Mouse (Mus musculus) hindbrain, embryonic 16.5 days (tissue): ENCODE results near the gene Heg1. TPM values are rescaled to one million over a fixed set of nuclear protein-coding genes. Genes with fewer than 3 reads are reported as not detected.

Source experiments
- ATAC-seq: fragments of 200-750 bp; cut with Nextera tagmentation; 2 replicates; pipeline ENCODE4 v1.8.0; 2017; ENCODE audit warnings: moderate TSS enrichment, moderate library complexity
- H3K27ac ChIP-seq: fragments of 300-500 bp; sonication (generic); 2 replicates; pipeline ENCODE4 v1.5.1; 2014; ENCODE audit warnings: low read depth, mild to moderate bottlenecking, control low read depth, low read length, moderate library complexity
- H3K27me3 ChIP-seq: fragments of 300-500 bp; sonication (generic); replicated peaks from 2 replicates; pipeline ENCODE4 v1.6.1; 2014; ENCODE audit warnings: low read length; ENCODE audit not compliant: control insufficient read depth, insufficient read depth
- H3K36me3 ChIP-seq: fragments of 300-500 bp; sonication (generic); 2 replicates; pipeline ENCODE4 v1.6.1; 2014; ENCODE audit warnings: mild to moderate bottlenecking, low read length, moderate library complexity, mixed read lengths; ENCODE audit not compliant: control insufficient read depth, insufficient read depth
- H3K4me1 ChIP-seq: fragments of 300-500 bp; sonication (generic); 2 replicates; pipeline ENCODE4 v1.6.1; 2014; ENCODE audit warnings: low read depth, low read length; ENCODE audit not compliant: control insufficient read depth, insufficient read depth
- H3K4me2 ChIP-seq: fragments of 300-500 bp; sonication (generic); 2 replicates; pipeline ENCODE4 v1.6.1; 2014; ENCODE audit warnings: mild to moderate bottlenecking, low read length, control low read depth, moderate library complexity
- H3K4me3 ChIP-seq: fragments of 300-500 bp; sonication (generic); 2 replicates; pipeline ENCODE4 v1.5.1; 2014; ENCODE audit warnings: mild to moderate bottlenecking, low read length, control low read depth, moderate library complexity
- H3K9ac ChIP-seq: fragments of 300-500 bp; sonication (generic); 2 replicates; pipeline ENCODE4 v1.6.1; 2014; ENCODE audit warnings: low read depth, mild to moderate bottlenecking, control low read depth, low read length, moderate library complexity
- H3K9me3 ChIP-seq: fragments of 300-500 bp; sonication (generic); 2 replicates; pipeline ENCODE4 v1.6.1; 2014; ENCODE audit warnings: mild to moderate bottlenecking, low read length, moderate library complexity; ENCODE audit not compliant: control insufficient read depth
- WGBS: fragments of 180-500 bp; shearing (Covaris S2); extraction: QIAGEN DNeasy Blood & Tissue Kit; methylation state at CpG from one replicate; pipeline ENCODE4 v1.1.7; 2014; 5-methylcytosine and 5-hydroxymethylcytosine counted together
- polyA plus RNA-seq: library from polyadenylated mRNA; unstranded; fragments of >200 nt; fragmentation: Nextera tagmentation; extraction: Ambion mirVana; gene quantifications from 2 replicates; pipeline ENCODE4 v1.2.1, GENCODE M21; 2015

The Heg1 gene
- polyA plus RNA-seq: 7.2 and 10.0 TPM in 2 replicates

DNA sequence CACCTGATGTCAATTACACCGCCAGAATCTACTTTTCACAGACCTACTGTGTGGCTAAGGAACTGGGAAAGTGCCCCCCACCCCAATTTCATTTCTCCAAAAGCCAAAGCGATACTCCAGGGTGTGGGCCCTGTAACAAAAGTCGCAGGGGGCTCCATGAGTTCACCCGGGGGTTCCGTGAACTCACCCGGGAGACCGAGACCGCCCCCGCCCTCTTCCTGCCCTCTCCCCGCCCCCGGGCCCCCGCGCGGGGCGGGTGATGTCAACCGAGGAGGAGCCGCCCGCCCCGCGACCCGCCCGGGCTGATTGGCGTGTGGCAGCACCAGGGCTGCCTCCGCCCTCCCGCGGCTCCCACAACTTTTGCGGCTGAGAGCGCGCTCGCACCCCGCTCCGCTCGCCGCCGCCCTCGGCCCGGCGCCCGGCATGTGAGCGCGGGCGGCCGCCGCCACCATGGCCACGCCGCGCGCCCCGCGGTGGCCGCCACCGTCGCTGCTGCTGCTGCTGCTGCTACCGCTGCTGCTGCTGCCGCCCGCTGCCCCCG lies at the start of gene Heg1:
Gene Heg1 (plus strand): TSS at position 209 of the 541 bp plus-strand sequence.
- Histone ChIP-seq H3K4me1 (peaks cover 14% of the 10 kb centered on the region), H3K27ac (peak within 1 kb of the TSS; percentile 57), H3K9me3 (no peaks in the 10 kb centered on the region), H3K4me2 (peak within 1 kb of the TSS; percentile 97), H3K27me3 (no peaks in the 10 kb centered on the region), H3K9ac (peak within 1 kb of the TSS; percentile 88), H3K36me3 (no peaks in the 10 kb centered on the region), H3K4me3 (peak within 1 kb of the TSS; percentile 79)
- 1% methylated on average over 51 of the region's 57 CpGs for WGBS
- ATAC-seq: peak; percentile 81

GRCm38 (mm10) chr16:33635836-33636595 lies 48.2 kb upstream of the Heg1 start:
- WGBS: 84% methylated on average over 12 of the region's 12 CpGs
- Histone ChIP-seq H3K9me3 (no peaks in the 10 kb centered on the region), H3K4me2 (no peak overlapping the region), H3K27me3 (no peaks in the 10 kb centered on the region), H3K9ac (no peak overlapping the region), H3K4me3 (no peak overlapping the region), H3K27ac (no peak overlapping the region), H3K4me1 (no peaks in the 10 kb centered on the region), H3K36me3 (no peaks in the 10 kb centered on the region)
- ATAC-seq: no peak

GRCm38 (mm10) chr16:33641779-33642178 lies 42.4 kb upstream of the Heg1 start:
- WGBS: 74% methylated on average over 3 of the region's 3 CpGs
- no peak for ATAC-seq
- Histone ChIP-seq H3K36me3 (no peaks in the 10 kb centered on the region), H3K4me2 (no peak overlapping the region), H3K4me1 (no peaks in the 10 kb centered on the region), H3K27me3 (no peaks in the 10 kb centered on the region), H3K4me3 (no peak overlapping the region), H3K9ac (no peak overlapping the region), H3K27ac (no peak overlapping the region), H3K9me3 (0 out of 2 replicates have a peak, but pooled peaks cover under 1% of the 10 kb centered on the region)

GRCm38 (mm10) chr16:33653116-33653515 lies 31.1 kb upstream of the Heg1 start:
- no peaks in the 10 kb centered on the region for H3K36me3 ChIP-seq
- H3K4me3 ChIP-seq: no peak overlapping the region
- H3K4me2 ChIP-seq: no peak overlapping the region
- H3K4me1 ChIP-seq: no peaks in the 10 kb centered on the region
- WGBS: 95% methylated on average over 6 of the region's 6 CpGs
- H3K27ac ChIP-seq: no peak overlapping the region
- no peak for ATAC-seq
- H3K9me3 ChIP-seq: peaks cover 2% of the 10 kb centered on the region; the same call in 1 of the 2 replicates
- H3K9ac ChIP-seq: no peak overlapping the region
- no peaks in the 10 kb centered on the region for H3K27me3 ChIP-seq

DNA sequence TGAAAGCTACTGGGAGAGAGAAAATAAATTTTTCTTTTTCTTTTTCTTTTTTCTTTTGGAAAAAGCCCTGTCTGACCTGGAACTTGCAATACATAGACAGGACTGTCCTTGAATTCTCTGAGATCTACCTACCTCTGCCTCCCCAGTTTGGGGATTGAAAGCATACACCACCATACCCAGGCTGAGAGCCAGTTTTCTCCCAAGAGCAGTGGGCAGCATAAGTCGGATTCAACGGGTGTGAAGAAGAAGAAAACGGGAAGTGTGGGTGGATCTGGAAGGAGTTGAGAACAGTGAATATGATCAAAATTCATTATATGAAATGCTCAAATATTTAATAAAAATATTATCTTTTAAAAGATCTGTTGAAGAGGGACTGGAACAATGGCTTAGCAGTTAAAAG lies 28.7 kb upstream of the Heg1 start:
- Histone ChIP-seq H3K4me2 (no peak overlapping the region), H3K9ac (no peak overlapping the region), H3K27ac (no peak overlapping the region), H3K9me3 (0 out of 2 replicates have a peak, but pooled peaks cover 2% of the 10 kb centered on the region), H3K4me1 (no peaks in the 10 kb centered on the region), H3K36me3 (no peaks in the 10 kb centered on the region), H3K27me3 (no peaks in the 10 kb centered on the region), H3K4me3 (no peak overlapping the region)
- 93% methylated on average over 3 of the region's 3 CpGs for WGBS
- ATAC-seq: no peak

- WGBS: 87% methylated on average over 3 of the region's 3 CpGs
- Histone ChIP-seq H3K36me3 (no peaks in the 10 kb centered on the region), H3K4me2 (no peak overlapping the region), H3K4me1 (no peaks in the 10 kb centered on the region), H3K9me3 (no peaks in the 10 kb centered on the region), H3K27ac (no peak overlapping the region), H3K27me3 (no peaks in the 10 kb centered on the region), H3K4me3 (no peak overlapping the region), H3K9ac (no peak overlapping the region)
- no peak for ATAC-seq
Observed at GRCm38 (mm10) chr16:33657191-33657590, 27.0 kb upstream of the Heg1 start.

DNA sequence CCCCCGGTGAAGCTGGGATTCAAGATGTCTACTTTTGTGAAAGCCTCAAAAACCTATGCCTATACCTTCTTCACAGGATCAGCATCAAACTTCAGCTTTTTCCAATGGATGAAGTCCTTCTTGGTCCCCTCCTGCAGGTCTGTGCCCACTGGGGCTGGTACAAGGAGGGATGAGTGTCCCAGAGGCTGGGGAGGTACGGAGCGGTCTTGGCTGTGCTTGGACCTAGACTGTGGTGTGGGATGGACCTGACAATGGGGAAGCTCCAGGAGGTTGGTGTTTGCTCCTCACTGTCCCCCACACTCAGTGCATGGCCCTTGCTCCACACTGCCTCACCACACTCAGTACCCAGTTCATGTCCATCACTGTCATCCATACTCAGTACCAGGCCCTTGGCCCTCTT lies 26.0 kb upstream of the Heg1 start:
- no peaks in the 10 kb centered on the region for H3K36me3 ChIP-seq
- H3K4me3 ChIP-seq: no peak overlapping the region
- H3K4me2 ChIP-seq: no peak overlapping the region
- H3K27me3 ChIP-seq: no peaks in the 10 kb centered on the region
- no peak overlapping the region for H3K9ac ChIP-seq
- no peak for ATAC-seq
- H3K27ac ChIP-seq: no peak overlapping the region
- WGBS: 100% methylated on average over 3 of the region's 3 CpGs
- H3K4me1 ChIP-seq: no peaks in the 10 kb centered on the region
- H3K9me3 ChIP-seq: no peaks in the 10 kb centered on the region

- no peaks in the 10 kb centered on the region for H3K36me3 ChIP-seq
- no peak for ATAC-seq
- 89% methylated on average over 5 of the region's 5 CpGs for WGBS
- H3K4me3 ChIP-seq: no peak overlapping the region
- no peaks in the 10 kb centered on the region for H3K9me3 ChIP-seq
- no peaks in the 10 kb centered on the region for H3K4me1 ChIP-seq
- no peak overlapping the region for H3K27ac ChIP-seq
- H3K4me2 ChIP-seq: no peak overlapping the region
- H3K9ac ChIP-seq: no peak overlapping the region
- H3K27me3 ChIP-seq: no peaks in the 10 kb centered on the region
Observed at GRCm38 (mm10) chr16:33659521-33659920, 24.6 kb upstream of the Heg1 start.

- H3K27ac ChIP-seq: no peak overlapping the region
- H3K4me2 ChIP-seq: no peak overlapping the region
- no peak overlapping the region for H3K9ac ChIP-seq
- H3K4me1 ChIP-seq: no peaks in the 10 kb centered on the region
- WGBS: 73% methylated on average over 5 of the region's 5 CpGs
- no peak overlapping the region for H3K4me3 ChIP-seq
- no peak for ATAC-seq
- no peaks in the 10 kb centered on the region for H3K9me3 ChIP-seq
- no peaks in the 10 kb centered on the region for H3K36me3 ChIP-seq
- no peaks in the 10 kb centered on the region for H3K27me3 ChIP-seq
Observed at GRCm38 (mm10) chr16:33660125-33660524, 24.0 kb upstream of the Heg1 start.
